Mouse (Mus musculus) adrenal gland, postnatal 0 days (tissue): ENCODE measurements around the gene Tysnd1. TPM values are rescaled to one million over a fixed set of nuclear protein-coding genes. Genes with fewer than 3 reads are reported as not detected.

Experiments
- polyA plus RNA-seq: library from polyadenylated mRNA; unstranded; fragments of >200 nt; fragmentation: Nextera tagmentation; extraction: Ambion mirVana; gene quantifications from 2 replicates; pipeline ENCODE4 v1.2.1, GENCODE M21; 2015

Tysnd1 gene
- polyA plus RNA-seq, result 40.0 and 78.9 TPM in 2 replicates

DNA sequence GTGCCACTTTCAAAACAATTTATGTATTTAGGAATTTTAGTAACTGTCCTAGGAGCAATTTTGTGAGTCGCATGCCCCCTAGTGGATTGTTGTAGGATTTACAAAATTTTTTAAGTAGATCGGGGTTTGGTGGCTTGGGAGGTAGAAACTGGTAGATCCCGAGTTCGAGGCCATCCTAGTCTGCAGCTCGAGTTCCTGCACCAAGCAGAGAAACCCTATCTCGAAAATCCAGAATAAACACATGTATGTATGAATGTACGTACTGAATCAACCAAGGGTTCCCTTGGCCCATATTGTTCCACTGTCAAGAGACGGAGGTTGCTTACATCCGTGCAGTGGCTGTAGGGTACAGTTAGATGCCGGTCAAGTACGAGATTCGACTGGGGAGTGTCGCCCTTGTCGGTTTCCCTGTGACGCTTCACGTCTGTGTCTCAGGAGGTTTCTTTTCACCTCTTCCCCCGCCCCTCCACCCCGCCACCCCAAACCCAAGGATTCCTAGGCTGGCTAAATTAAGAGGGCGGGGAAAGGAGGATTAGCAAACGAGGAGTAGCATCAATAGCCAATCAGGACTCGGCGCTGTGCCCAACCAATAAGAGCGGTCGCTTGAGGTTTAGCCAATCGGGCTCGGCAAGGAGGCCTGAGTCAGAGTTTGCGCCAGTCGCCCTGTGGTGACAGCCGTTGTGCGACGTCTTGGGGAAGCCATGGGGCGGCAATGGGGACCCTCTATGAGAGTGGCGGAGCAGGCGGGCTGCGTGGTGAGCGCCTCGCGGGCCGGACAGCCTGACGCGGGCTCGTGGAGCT, at the start of gene Tysnd1:
TSS of gene Tysnd1 (plus strand) at position 645 of the 801 bp plus-strand sequence.

DNA sequence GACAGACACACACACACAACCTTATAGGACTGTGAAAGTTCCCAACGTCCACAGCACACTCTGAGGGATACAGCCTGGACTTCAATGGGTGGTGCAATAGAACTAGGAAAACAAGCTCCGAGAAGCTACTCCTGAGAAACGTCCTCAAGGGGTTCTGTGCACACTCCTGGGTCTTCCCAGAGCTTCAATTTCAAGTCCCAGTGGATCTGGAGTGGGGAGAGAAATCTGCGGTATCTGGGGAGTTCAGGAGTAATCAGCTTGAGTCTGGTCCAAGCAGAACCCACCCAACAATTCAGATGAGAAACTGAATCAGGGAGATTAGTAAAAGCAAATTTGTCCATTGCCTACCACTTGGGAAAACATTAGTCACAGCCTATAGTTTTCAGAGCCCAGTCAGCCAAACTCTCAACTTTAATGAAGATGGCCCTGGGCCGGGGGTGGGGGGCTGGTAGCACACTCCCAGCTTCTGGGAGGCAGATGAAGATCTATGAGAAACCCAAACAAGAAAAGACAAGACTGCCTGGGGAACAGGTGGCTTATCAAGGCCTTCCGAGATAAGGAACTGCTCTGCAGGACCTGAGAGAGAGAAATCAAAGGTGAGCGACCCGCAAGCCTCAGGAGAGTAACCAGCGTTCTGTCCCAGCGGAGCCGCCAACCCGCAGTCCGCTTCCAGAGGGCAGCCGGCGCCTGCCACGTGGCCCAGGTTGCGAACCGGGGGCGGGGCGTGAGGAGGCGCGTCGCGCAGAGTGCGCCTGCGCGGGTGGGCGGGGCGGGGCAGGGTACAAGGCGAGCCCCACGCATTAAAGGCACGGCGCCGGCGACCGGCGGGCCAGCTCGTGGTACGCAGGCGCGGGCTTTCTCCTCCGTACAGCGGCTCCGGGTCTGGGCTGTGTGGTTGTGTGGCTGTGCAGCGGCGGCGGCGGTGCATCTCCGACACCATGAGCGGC, 47.3 kb upstream of the Tysnd1 start, which contains the start of gene Ppa1:
TSS of gene Ppa1 (plus strand) at position 763 of the 947 bp plus-strand sequence.

DNA sequence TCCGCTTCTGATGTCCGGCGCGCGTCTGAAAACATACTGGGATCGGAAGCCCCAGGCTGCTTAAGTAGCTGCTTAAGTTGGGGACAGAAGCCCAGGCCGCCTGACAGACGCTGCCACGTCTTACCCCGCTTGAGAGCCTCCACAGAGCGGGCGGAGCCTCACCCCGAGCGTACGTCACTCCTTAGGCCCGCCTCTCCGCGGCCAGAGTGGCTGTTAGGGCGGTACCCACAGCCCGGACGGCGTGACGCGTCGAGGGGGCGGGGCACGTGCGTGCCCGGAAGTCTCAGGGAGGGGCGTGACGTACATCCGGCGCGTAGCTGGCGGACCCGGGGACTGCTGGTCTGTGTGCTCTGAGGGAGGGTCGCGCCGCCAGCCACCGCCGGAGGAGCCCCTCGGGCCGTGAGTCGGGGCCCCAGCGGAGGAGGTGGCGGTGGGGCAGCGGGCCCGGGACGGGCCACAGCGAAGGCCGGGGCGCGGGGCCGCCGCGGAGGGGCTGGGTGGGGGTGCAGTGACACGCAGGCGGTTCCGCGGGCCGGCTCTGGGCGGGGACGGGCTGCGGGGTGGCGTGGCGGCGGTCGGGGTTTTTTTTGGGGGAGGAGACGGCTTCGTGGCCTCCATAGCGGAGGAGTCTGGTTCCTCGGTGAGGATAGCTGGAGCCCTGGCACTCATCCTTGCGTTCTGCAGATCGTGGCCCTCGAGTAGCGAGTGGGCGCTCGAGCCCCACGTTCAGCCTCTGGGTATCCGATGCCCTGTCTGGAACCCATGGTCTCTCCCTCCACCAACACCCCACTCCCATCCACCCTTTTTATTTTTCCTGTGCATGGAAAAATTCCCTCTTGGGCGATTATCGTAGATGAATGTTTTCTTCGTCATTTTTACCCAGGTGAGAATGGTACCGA, 15.1 kb upstream of the Tysnd1 start, which contains the start of gene Sar1a:
TSS of gene Sar1a (plus strand) at position 285 of the 899 bp plus-strand sequence.

DNA sequence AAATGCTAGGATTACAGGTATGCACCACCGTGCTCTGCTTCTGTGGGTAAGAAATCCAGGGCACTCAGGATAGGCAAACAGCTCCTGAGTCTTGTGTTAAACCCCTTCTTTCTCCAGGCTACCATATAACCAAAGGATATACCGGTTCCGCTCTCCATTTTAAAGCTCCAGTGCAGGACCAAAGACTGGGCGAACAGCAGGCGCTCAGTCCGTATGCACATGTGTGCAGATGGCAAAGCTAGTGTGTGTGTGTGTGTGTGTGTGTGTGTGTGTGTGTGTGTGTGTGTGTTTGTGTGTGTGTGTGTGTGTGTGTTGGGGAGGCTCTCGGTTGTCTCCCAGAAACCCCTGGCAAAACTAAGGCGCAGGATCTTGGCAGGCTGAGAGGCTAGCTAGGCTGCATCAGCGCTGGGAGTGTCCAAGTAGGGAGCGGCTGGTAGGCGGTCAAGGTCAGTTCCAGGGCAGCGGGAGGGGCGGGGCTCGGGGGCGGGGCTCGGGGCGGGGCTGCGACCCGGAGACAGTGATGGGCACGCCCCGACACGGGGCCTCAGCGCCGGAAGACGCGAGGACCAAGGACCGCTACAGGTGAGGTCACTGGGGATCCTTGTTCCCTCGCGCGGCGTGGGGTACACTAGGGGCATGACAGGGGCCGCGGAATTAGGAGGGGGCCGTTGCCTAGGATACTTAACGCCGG, 19.6 kb downstream of the Tysnd1 start, which contains the start of gene Aifm2:
TSS of gene Aifm2 (plus strand) at position 493 of the 691 bp plus-strand sequence.

Other genes starting within 250 kb of the Tysnd1 start
- 31.9 and 57.1 TPM in 2 replicates for gene Eif4ebp2, start 242.9 kb upstream of the Tysnd1 start, polyA plus RNA-seq
- gene Lrrc20, start 219.7 kb upstream of the Tysnd1 start, polyA plus RNA-seq, result 4.7 and 8.8 TPM in 2 replicates
- 0.16 and 0.18 TPM in 2 replicates for gene Npffr1, start 100.0 kb upstream of the Tysnd1 start, polyA plus RNA-seq
- 63.2 and 81.9 TPM in 2 replicates for gene Ppa1, start 47.0 kb upstream of the Tysnd1 start, polyA plus RNA-seq
- 197 and 228 TPM in 2 replicates for gene Sar1a, start 15.2 kb upstream of the Tysnd1 start, polyA plus RNA-seq
- gene Aifm2, start 19.7 kb downstream of the Tysnd1 start, polyA plus RNA-seq, result 71.6 and 190 TPM in 2 replicates
- gene H2afy2, start 88.6 kb downstream of the Tysnd1 start, polyA plus RNA-seq, result 51.5 and 60.2 TPM in 2 replicates